9 mouse cellular contexts compared by ENCODE assay signal in the genomic region with DNA sequence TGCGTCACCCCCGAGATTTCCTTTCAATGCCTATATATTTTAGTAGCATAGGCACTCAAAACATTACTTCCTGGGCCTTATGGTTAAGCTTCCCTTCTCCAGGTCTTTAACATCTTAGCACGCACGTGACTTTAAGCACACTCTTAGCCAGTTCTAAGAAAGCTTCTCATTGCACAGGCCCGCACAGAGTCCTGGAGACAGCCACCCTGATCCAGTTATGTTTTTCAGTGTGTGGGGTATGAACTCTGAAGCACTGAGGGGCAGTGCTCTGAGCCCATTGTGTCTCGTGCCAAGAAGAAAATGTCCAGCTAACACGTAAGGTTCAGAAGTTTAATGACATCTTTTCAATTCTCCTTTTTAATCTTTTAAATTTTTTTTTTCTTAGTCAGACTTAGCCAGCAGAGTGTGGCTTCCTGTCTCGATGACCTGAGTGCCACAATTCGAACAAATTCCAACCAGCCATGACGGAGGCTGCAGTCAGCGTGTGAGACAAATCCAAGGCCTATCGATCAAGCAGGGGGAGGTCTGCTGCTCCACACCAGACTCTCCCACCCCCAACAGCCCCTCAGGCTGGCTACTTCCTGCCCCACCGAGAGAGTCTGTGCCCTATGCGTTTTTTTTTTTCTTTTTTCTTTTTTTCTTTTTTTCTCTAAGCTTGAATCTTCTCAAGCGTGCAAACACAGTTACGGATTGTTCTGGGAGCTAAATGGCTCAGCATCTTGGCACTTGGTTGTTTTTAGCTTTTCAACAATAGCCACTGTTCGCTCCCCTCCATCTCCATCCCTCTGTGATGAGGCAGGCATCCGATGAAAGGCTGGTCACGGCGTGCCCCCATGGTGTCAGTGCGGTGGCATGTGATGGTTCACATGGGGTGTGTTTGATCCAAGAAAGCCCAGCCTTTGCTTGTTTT.
DNase-seq lines count a peak whose midpoint lies in the region; ATAC-seq lines count a peak whose summit lies in the region.
"Had no signal": no experiment of that assay in that cellular context is flagged by ENCODE, and none has a peak within 500 bp of the region (broad histone marks: within the 10 kb centered on the region; RNA-seq: fewer than 3 reads in every experiment).

No protein-coding gene starts in this region.

- no peak overlapping the region for H3K4me3 ChIP-seq in kidney, embryonic 14.5 days (ENCODE audit: low read length)
- H3K4me3 ChIP-seq in forebrain, embryonic 16.5 days (replicated peaks; ENCODE audit: low read length) = no peak overlapping the region
- no peak overlapping the region for H3K4me3 ChIP-seq in midbrain, embryonic 15.5 days

- ATAC-seq in kidney, embryonic 14.5 days (ENCODE audit: low FRiP score, low TSS enrichment) = no peak
- ATAC-seq in forebrain, embryonic 16.5 days = peak; percentile 21; the same call in 1 of the 2 replicates
- peak; percentile 63 for ATAC-seq in midbrain, embryonic 15.5 days (replicated peaks)
- ATAC-seq in inflammation-experienced regulatory T-cells, adult 6 months = no peak

- H3K4me2 ChIP-seq in kidney, embryonic 14.5 days (replicated peaks; ENCODE audit: low read depth, low read length) = 0 out of 2 replicates have a peak overlapping the region, but pooled peaks have one; percentile 8
- no peak overlapping the region for H3K4me2 ChIP-seq in forebrain, embryonic 16.5 days (ENCODE audit: low read length)
- no peak overlapping the region for H3K4me2 ChIP-seq in midbrain, embryonic 15.5 days

- WGBS in kidney, embryonic 14.5 days = 48% methylated on average over 21 of the region's 21 CpGs
- 33% methylated on average over 21 of the region's 21 CpGs for WGBS in forebrain, embryonic 16.5 days
- 27% methylated on average over 21 of the region's 21 CpGs for WGBS in midbrain, embryonic 15.5 days

- DNase-seq in kidney, postnatal 10 days = no peak
- peak; percentile 94 for DNase-seq in brain, adult 2 months (ENCODE audit: low read depth, low spot score)
- no peak for DNase-seq in frontal cortex, postnatal 25 days (ENCODE audit: low spot score in 2 of 2)
- no peak for DNase-seq in spleen, adult 12 weeks (ENCODE audit: low spot score)
- DNase-seq: thymus, postnatal 14 days had no signal

- H3K9me3 ChIP-seq in kidney, embryonic 14.5 days (ENCODE audit: control insufficient read depth, low read length) = no peaks in the 10 kb centered on the region
- no peaks in the 10 kb centered on the region for H3K9me3 ChIP-seq in forebrain, embryonic 16.5 days (ENCODE audit: control insufficient read depth, low read length)
- no peaks in the 10 kb centered on the region for H3K9me3 ChIP-seq in midbrain, embryonic 15.5 days

- H3K36me3 ChIP-seq in kidney, embryonic 14.5 days (ENCODE audit: control insufficient read depth, insufficient read depth, low read length) = no peaks in the 10 kb centered on the region
- H3K36me3 ChIP-seq in forebrain, embryonic 16.5 days (ENCODE audit: control insufficient read depth, insufficient read depth) = no peaks in the 10 kb centered on the region
- H3K36me3 ChIP-seq in midbrain, embryonic 15.5 days (replicated peaks) = no peaks in the 10 kb centered on the region

- H3K27ac ChIP-seq in kidney, embryonic 14.5 days (ENCODE audit: low read depth, low read length) = no peak overlapping the region
- H3K27ac ChIP-seq in forebrain, embryonic 16.5 days (ENCODE audit: low read length) = no peak overlapping the region
- H3K27ac ChIP-seq in midbrain, embryonic 15.5 days = 0 out of 2 replicates have a peak overlapping the region, but pooled peaks have one; percentile 32

- H3K27me3 ChIP-seq in kidney, embryonic 14.5 days (ENCODE audit: control insufficient read depth, insufficient read depth, low read length) = no peaks in the 10 kb centered on the region
- no peaks in the 10 kb centered on the region for H3K27me3 ChIP-seq in forebrain, embryonic 16.5 days (replicated peaks; ENCODE audit: control insufficient read depth, insufficient read depth, low read length)
- H3K27me3 ChIP-seq in midbrain, embryonic 15.5 days (replicated peaks) = no peaks in the 10 kb centered on the region

- peaks cover 4% of the 10 kb centered on the region; the same call in 1 of the 2 replicates for H3K4me1 ChIP-seq in kidney, embryonic 14.5 days (ENCODE audit: control insufficient read depth, insufficient read depth, low read length)
- peaks cover 19% of the 10 kb centered on the region for H3K4me1 ChIP-seq in forebrain, embryonic 16.5 days (replicated peaks; ENCODE audit: control insufficient read depth, insufficient read depth, low read length)
- peaks cover 27% of the 10 kb centered on the region for H3K4me1 ChIP-seq in midbrain, embryonic 15.5 days

- H3K9ac ChIP-seq in kidney, embryonic 14.5 days (ENCODE audit: low read depth, low read length) = no peak overlapping the region
- no peak overlapping the region for H3K9ac ChIP-seq in forebrain, embryonic 16.5 days (replicated peaks; ENCODE audit: low read depth, low read length)
- H3K9ac ChIP-seq in midbrain, embryonic 15.5 days = no peak overlapping the region

Comparison
In these comparisons a context has a peak if more than half of its experiments do, and no peak if none do; other contexts are left out.
1. ATAC-seq: peak in forebrain, embryonic 16.5 days (single experiment) and midbrain, embryonic 15.5 days (single experiment); none in kidney, embryonic 14.5 days (single experiment) and inflammation-experienced regulatory T-cells, adult 6 months (single experiment).